Mouse (Mus musculus) bone marrow, adult 2 months (tissue): ENCODE data around the gene Tmem87b.

ENCODE experiments used
- CTCF ChIP-seq: fragments of 200-500 bp; IDR thresholded peaks from 2 replicates; pipeline ENCODE4 v1.5.1; 2011; ENCODE audit warnings: low read length, control low read depth; ENCODE audit not compliant: control insufficient read depth, insufficient read depth
- POLR2A ChIP-seq: fragments of 200-500 bp; IDR thresholded peaks from 2 replicates; pipeline ENCODE4 v1.6.1; 2011; ENCODE audit warnings: low read depth, mild to moderate bottlenecking, control low read depth, low read length, borderline replicate concordance; ENCODE audit not compliant: control insufficient read depth

DNA sequence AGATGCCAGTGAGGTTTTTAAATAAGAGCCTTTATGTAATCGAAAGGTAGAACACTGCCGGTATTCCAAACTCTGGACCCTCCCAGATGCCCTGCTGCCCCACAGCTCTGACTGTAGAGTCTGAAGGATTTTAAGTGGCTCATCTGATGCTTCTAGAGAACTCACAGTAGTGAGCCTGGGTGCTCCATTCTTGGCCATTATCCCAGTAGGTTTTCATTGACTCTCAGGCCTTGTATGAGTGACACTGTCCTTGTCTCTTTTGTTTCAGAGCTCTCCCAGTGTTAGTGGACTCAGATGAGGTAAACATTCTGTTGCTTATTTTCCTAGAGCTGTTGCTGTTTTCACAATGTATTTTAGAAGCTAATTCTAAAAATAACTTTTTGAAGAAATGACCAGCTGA lies 32.1 kb downstream of the Tmem87b start:
- TF ChIP-seq CTCF = no peak
- TF ChIP-seq POLR2A = no peak
